Mouse (Mus musculus) bone marrow macrophage, adult 2 months (primary cell): Measurements from ENCODE around the gene Plekha4.

Experiments used
- CTCF ChIP-seq: IDR thresholded peaks from 2 replicates; pipeline ENCODE4 v1.5.1; 2012; ENCODE audit warnings: low read depth, mild to moderate bottlenecking, low read length, moderate library complexity
- POLR2A ChIP-seq: IDR thresholded peaks from 2 replicates; pipeline ENCODE4 v1.6.1; 2012; ENCODE audit warnings: mild to moderate bottlenecking, low read depth, low read length, borderline replicate concordance

GRCm38 (mm10) chr7:45498427-45498826, 27.7 kb upstream of the Plekha4 start:
- TF ChIP-seq POLR2A (no peak), CTCF (no peak)
